Mouse (Mus musculus) inflammation-experienced regulatory T-cells, adult 6 months (primary cell): ENCODE data around the gene Wipf1. TPM values are rescaled to one million over a fixed set of nuclear protein-coding genes. Genes with fewer than 3 reads are reported as not detected.
A peak's percentile ranks its signal among the peaks of the same experiment; 100 is the strongest.

ENCODE experiments used
- ATAC-seq: one replicate; pipeline ENCODE4 v1.8.0; 2017
- polyA plus RNA-seq, 3 experiments: library from polyadenylated mRNA; unstranded; fragments of 100-300 nt; shearing (Covaris generic); gene quantifications; one replicate each; pipeline ENCODE4 v1.2.1; 2017

Wipf1 gene
- polyA plus RNA-seq, 3 experiments from 2014 or later = 61.5 to 101 (median 68.3) TPM

- peak; percentile 65 for ATAC-seq
Measured at GRCm38 (mm10) chr2:73540450-73541162, 11.1 kb upstream of the Wipf1 start.

- ATAC-seq = no peak
Measured at GRCm38 (mm10) chr2:73539697-73540096, 10.2 kb upstream of the Wipf1 start.

GRCm38 (mm10) chr2:73539141-73539540, 9.6 kb upstream of the Wipf1 start:
- no peak for ATAC-seq

- no peak for ATAC-seq
Measured at GRCm38 (mm10) chr2:73538590-73538989, 9.1 kb upstream of the Wipf1 start.

- ATAC-seq = no peak
Measured at GRCm38 (mm10) chr2:73536091-73536783, 6.7 kb upstream of the Wipf1 start.

- ATAC-seq = no peak
Measured at GRCm38 (mm10) chr2:73534720-73535119, 5.2 kb upstream of the Wipf1 start.

- no peak for ATAC-seq
Measured at GRCm38 (mm10) chr2:73530487-73530886, 953 bp upstream of the Wipf1 start.

- peak; percentile 17 for ATAC-seq
Measured at GRCm38 (mm10) chr2:73528516-73529355, 798 bp downstream of the Wipf1 start.

- no peak for ATAC-seq
Measured at GRCm38 (mm10) chr2:73527956-73528355, 1.6 kb downstream of the Wipf1 start.

- ATAC-seq = no peak
Measured at GRCm38 (mm10) chr2:73526691-73527090, 2.8 kb downstream of the Wipf1 start.

- ATAC-seq = no peak
Measured at GRCm38 (mm10) chr2:73522891-73523290, 6.6 kb downstream of the Wipf1 start.

- no peak for ATAC-seq
Measured at GRCm38 (mm10) chr2:73522336-73522735, 7.2 kb downstream of the Wipf1 start.

GRCm38 (mm10) chr2:73521737-73522136, 7.8 kb downstream of the Wipf1 start:
- ATAC-seq = no peak

- ATAC-seq = no peak
Measured at GRCm38 (mm10) chr2:73518966-73519365, 10.6 kb downstream of the Wipf1 start.

GRCm38 (mm10) chr2:73518311-73518710, 11.2 kb downstream of the Wipf1 start:
- no peak for ATAC-seq

- no peak for ATAC-seq
Measured at GRCm38 (mm10) chr2:73514178-73514577, 15.4 kb downstream of the Wipf1 start.

GRCm38 (mm10) chr2:73513204-73513749, 16.3 kb downstream of the Wipf1 start:
- ATAC-seq = no peak

GRCm38 (mm10) chr2:73512044-73512443, 17.5 kb downstream of the Wipf1 start:
- no peak for ATAC-seq

GRCm38 (mm10) chr2:73510731-73511360, 18.7 kb downstream of the Wipf1 start:
- no peak for ATAC-seq

- ATAC-seq = no peak
Measured at GRCm38 (mm10) chr2:73510025-73510288, 19.6 kb downstream of the Wipf1 start.

- ATAC-seq = no peak
Measured at GRCm38 (mm10) chr2:73509248-73510024, 20.1 kb downstream of the Wipf1 start.

GRCm38 (mm10) chr2:73507886-73508285, 21.6 kb downstream of the Wipf1 start:
- ATAC-seq = no peak
